Mouse (Mus musculus) MEL (cell line): ENCODE data around the gene Golga1.

ENCODE experiments used
- CTCF ChIP-seq, 3 experiments: IDR thresholded peaks in 2 of 3; conservative IDR thresholded peaks in 1 of 3; 2 replicates each; pipeline ENCODE4 v1.5.1; 2011 to 2012; ENCODE audit warnings: low read length in 3 of 3, low read depth in 2 of 3, mild to moderate bottlenecking in 2 of 3, improper control_type of control experiment in 1 of 3, inconsistent platforms in 1 of 3, mixed read lengths in 1 of 3, moderate library complexity in 1 of 3; ENCODE audit not compliant: control insufficient read depth in 1 of 3, insufficient read depth in 1 of 3, poor library complexity in 1 of 3, severe bottlenecking in 1 of 3
- MYB ChIP-seq: IDR thresholded peaks from 2 replicates; pipeline ENCODE4 v1.6.1; 2011; ENCODE audit warnings: mild to moderate bottlenecking, low read depth, low read length, improper control_type of control experiment
- TBP ChIP-seq: IDR thresholded peaks from 2 replicates; pipeline ENCODE4 v1.8.0; 2011; ENCODE audit warnings: low read depth, low read length, improper control_type of control experiment

DNA sequence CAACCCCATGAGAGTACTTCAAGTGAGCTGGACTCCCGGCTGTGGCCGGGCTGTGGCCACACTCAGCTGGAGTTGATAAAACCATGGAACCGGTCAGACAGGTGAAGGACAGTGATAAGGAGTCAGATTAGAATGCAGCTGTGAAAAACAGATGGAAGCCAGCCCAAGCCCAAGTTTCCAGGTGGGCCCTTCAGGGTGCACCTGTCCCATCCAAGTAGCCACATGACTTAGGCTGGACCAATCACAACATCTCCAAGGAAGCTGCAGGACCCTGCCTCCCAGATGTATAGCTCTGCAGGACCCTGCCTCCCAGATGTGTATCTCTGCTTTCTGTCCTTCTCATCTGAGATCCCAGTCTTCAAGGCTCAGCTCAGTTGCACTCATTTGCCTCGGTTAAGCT, 73.3 kb downstream of the Golga1 start:
- TF ChIP-seq MYB (no peak), TBP (no peak), CTCF (IDR thresholded peaks at IDR 0.05 in 2 of 3, conservative IDR thresholded peaks at IDR 0.05 in 1 of 3; ENCODE audit: control insufficient read depth in 1 of 3, insufficient read depth in 1 of 3, low read depth in 2 of 3, low read length in 3 of 3, poor library complexity in 1 of 3, severe bottlenecking in 1 of 3) (no peak)
